Mouse (Mus musculus): ENCODE data around the gene Rps6kb2.

Rps6kb2 gene

DNA sequence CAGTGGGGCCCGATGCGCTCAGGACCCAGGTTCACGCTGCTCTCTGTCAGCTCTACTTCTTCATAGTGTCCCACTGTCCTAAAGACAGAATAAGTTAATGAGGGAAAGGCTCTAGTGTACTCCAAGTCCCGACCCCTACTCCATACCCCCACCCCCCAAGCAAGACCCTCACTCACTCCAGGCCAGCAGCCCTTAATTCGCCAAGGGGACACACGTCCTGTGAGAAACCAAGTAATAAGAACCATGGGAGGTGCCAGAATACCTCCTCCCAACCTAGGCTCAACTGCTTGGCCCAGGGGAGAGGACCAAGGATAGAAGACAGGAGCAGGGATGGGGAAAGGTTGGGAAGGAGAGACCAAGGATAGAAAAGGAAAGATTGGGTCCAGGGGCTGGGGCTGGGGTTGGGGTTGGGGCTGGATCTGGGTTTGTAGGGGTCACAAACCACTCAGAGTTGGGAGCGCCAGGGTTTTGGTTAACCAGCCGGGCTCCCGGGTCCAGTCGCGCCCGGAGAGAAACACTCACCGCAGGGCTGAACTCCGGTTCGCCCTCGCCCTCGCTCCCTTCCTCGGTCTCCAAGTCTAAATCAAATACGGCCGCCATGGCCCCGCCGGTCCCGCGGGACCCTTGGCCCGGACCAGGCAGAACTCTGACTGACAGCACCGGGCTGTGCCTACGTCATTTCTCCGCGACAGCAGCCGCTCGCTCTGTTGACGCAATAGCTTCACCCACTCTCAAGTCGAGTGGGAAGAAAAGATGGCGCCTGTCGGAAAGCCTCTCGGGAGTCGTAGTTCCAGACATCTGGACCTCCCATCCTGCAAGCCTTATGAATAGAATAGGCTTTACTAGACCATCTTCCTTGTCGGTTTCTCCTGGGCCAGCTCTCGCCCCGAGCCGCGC is at the start of gene Rps6kb2:
Gene Rps6kb2, minus strand, starts transcription at position 709 of the 897 bp plus-strand sequence.
- CTCF ChIA-PET, result interaction anchor here (0.6 kb wide), 1 partner anchor 59 kb away, joined by 3 read pairs; no protein-coding TSS in a partner anchor

DNA sequence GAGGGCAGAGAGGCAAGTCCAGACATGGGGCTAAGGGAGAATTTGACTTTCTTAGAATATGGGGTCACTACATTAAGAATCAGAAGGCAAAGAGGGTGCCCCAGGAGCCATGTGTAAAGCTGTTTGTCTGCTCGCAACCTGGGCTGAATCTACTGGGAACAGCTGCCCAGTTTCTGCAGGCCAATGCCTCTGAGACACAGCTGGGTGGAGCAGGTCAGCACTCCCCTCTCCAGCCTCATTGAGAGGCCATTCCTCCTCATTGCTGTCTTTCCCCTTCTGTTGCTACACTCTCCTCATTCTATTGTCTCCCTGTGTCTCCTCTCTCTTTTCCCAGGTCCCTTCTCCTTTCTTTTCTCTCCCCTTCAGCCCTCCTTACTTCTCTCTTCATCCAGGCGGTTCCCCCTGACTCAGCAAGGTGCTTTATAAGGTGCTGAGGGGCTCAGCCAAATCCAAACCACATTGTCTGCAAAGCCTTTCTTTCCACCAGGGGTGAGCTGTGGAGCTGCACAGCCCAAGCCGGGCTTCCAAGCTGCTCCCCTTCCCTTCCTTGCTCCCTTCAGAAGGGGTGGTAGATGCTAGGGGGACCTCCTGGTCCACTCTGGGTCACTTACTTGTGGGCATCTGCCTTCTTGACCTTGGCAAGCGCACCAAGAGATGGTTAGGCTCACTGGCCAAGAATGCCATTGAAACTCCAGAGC is 48.9 kb upstream of the Rps6kb2 start:
- CTCF ChIA-PET, result interaction anchor here (0.6 to 2.3 kb wide), 2 partner anchors 17 to 173 kb away, joined by 6 to 9 read pairs; no protein-coding TSS in a partner anchor

DNA sequence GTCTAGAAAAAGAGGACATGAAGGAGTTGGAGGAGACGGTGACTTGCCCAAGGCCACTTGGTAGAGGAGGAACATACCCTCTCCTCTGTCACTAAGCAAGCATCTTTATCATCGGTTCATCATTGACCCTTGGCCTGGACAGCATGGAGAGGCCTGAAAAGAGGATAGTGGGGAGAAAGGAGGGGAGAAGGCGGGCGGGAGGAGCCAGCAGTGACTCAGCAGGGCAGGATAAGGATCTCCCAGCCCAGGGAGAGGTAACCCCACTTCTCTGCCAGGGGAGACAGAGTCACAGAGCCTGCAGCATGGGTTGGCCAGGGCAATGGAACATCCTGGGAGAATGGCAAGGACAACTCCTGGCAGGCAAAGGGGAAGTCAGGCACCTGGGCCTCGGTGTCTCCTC is 45.4 kb upstream of the Rps6kb2 start:
- CTCF ChIA-PET, result interaction anchor here (1.6 kb wide), 1 partner anchor 20 kb away, joined by 7 read pairs; no protein-coding TSS in a partner anchor

DNA sequence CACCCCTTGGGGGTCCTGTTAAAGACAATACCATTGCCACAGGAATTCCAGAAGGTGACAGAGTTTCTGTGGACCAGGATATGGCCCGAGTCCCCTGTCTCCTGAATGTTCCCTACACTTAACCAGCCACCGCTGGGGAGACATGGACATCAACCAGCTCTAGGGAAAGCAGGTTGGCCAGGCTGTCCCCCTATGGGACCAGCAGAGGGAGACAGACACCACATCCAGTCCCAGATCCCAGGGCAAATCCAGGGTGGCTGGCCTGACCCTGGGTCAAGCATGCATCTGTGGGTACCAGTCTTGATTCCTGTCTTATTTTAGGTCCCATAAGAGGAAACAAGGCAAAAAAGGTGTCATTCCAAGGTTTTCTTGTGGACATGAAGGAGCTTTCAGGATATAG is 43.8 kb upstream of the Rps6kb2 start:
- CTCF ChIA-PET, result interaction anchor here (0.6 to 2.1 kb wide), 9 partner anchors 9 to 207 kb away, joined by 3 to 27 read pairs (median 5); partner anchors contain the start of gene Ppp1ca

DNA sequence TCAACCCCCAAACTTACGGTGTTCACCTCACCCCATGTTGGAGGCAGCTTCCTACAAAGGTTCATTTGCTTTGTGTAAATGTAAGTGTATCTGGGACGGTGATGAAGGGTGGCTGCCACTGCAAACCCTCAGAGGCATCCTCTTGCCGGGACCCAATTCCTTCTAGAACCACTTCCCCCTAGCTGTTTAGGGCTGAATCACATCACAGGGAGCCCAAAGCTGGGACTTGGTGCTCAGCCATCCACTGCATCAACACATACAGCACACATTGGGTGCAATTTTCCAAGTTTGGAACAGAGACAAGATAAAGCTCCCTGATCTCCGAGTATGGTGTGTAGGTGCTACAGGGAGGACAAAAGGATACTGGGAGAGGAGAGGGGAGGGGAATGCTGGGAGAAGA is 41.7 kb upstream of the Rps6kb2 start:
- CTCF ChIA-PET, result interaction anchor here (0.7 to 2.5 kb wide), 2 partner anchors 23 to 38 kb away, joined by 3 to 14 read pairs; no protein-coding TSS in a partner anchor

DNA sequence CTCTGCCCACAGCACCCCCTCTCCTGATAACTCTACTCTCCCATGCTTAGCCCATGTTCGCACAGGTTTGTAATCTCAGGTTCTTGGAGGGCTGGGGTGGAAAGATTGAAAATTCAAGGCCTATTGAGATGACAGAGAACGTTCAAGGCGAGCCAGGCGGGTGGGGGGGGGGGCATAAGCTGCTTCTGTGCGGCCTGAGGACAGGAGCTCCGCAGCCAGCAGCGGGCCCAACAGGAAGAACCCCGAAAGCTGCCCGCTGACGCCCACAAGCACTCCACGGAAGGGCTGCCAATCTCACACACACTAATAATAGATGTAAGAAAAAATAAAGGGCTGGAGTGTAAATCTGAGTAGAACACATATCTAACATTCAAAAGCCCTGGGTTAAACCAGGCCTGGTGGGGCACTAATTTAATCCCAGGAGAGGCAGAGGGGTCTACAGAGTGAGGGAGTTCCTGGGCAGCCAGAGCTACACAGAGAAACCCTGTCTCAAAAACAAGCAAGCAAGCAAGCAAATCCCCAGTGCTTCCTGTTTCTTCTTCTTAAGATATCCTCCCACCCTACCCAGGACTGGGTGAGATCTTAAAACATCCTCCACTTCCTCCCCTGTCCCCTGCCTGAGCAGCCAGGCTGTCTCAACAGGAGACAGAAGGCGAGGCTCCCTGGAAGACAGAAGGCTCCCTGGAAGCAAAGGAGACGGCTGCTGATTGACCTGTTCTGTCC is 40.6 kb upstream of the Rps6kb2 start:
- CTCF ChIA-PET, result interaction anchor here (0.6 to 2.5 kb wide), 2 partner anchors 24 to 50 kb away, joined by 3 to 14 read pairs; no protein-coding TSS in a partner anchor

DNA sequence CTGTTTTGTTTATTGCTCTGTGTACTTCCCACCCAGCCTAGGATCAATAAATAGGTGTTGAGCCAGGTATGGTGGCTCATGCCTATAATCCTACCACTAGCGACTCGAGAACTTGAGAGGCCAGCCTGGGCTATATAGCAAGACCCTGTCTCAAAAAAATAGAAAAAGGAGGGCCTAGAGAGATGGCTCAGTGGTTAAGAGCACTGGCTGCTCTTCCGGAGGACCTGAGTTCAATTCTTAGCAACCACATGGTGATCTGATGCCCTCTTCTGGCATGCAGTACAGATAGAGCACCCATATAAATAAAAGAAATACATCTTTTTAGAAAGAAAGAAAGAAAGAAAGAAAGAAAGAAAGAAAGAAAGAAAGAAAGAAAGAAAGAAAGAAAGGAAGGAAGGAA is 40.0 kb upstream of the Rps6kb2 start:
- CTCF ChIA-PET, result interaction anchor here (2.5 kb wide), 1 partner anchor 25 kb away, joined by 14 read pairs; no protein-coding TSS in a partner anchor

DNA sequence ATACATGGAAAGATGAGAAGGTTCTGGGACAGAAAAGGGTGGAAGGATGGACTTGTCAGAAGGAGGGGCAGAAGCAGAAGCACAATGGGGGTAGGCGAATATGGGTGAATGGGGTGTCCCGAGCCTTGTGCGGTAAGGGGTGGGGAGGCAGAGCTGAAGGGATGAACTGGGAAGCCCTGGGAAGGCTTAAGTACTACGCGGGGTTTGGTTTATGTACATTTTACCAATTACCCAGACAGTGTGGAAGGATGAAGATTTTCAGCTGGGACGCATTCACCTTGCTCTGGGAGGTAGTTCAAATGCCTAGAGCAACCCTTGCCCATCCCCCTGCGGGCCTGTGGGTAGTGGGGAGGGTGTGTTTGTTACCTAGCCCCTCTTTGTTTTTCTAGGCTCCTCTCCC is 39.0 kb upstream of the Rps6kb2 start:
- CTCF ChIA-PET, result interaction anchor here (1.0 to 2.2 kb wide), 2 partner anchors 28 to 60 kb away, joined by 6 to 12 read pairs; no protein-coding TSS in a partner anchor

DNA sequence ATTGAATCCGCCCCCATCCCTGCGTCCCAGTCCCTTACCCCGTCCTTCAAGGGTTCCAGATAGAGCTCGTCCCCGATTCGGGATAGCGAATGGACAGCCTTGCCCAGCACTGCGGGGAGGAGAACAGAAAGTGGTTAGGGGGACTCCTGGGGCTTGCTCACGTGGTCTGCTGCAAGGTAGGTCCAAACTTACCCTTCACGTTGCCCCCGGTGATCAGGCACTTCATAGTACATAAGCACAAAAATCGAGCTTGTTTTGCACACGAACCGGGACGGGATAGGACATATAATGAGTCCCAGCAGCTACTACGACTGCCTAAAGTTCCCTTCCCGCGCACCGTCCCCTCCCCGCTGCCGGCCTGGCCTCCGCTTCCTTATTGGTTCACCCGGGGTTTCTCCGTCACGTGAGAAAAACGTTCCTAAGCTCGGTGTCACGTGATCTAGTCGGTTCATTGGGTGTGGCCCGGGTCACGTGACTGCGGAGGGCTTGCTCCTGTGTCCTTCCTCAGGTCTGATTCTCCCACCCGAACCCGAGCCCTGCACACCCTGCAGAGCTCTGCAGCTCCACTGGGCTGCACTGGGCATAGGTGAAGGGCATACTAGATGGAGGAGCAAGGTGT is 38.2 kb upstream of the Rps6kb2 start, which contains the start of gene Rad9a:
Gene Rad9a, minus strand, starts transcription at position 372 of the 619 bp plus-strand sequence.
- CTCF ChIA-PET, result interaction anchor here (0.5 to 2.2 kb wide), 5 partner anchors 28 to 149 kb away, joined by 3 to 12 read pairs (median 6); no protein-coding TSS in a partner anchor

DNA sequence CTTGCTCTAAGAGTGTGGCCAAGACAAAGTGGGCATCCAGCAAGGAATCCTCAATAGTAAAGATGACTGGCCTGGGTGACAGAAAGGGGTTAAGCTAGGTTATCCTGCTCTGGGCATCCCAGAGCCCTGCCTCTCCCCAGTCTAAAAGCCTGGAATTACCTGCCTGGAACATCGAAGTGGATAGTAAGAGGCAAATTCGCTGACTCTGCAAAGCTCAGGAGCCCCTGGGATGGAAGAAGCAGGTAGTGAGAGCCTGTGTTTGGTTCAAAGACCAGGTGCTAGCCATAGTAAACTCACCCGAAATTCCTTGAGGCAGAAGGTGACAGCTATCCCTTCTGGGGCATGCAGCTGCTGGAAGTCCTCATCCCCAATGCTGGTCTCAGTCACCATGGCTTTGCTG is 34.0 kb upstream of the Rps6kb2 start:
- CTCF ChIA-PET, result interaction anchor here (0.8 to 1.2 kb wide), 3 partner anchors 10 to 12 kb away, joined by 3 to 4 read pairs (median 4); no protein-coding TSS in a partner anchor

DNA sequence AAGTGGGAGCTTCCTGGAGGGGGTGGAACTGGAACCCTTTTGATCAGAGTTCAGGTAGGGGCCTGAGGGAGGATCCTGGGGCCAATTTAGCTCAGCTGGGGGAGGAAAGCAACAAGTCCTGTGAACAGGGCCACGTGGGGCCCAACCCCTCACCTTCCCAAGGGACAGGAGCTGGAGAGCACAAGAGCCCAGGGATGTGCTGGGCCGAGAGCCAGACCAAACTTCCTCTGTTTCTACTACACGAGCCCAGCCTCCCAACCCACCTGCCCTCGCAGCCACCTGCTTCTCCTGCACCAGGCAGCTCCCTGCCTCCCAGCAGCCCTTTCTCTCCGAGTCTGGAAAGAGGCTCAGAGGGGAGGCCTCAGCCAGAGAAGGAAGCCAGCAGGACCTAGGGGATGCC is 33.4 kb upstream of the Rps6kb2 start:
- CTCF ChIA-PET, result interaction anchor here (0.8 to 1.0 kb wide), 2 partner anchors 12 to 27 kb away, joined by 3 read pairs; no protein-coding TSS in a partner anchor

DNA sequence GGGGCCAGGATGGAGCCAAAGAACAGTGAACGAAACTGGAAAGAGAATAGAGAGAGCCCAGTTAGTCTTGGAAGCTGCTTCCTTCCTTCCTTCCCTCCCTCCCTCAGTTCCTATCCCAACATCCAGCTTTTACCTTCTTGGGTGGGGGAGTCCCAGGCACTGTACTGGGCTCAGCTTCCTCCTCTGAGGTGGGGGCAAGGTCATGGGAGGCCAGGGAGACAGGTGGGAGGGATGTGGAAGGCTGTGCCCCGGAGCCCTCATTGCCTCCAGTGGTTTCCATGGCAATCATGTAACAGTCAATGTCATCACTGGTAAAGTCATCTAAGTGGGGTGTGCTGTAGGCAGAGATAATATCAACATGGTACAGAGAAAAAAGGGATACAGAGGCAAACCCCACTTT is 32.9 kb upstream of the Rps6kb2 start:
- CTCF ChIA-PET, result interaction anchor here (1.0 kb wide), 1 partner anchor 27 kb away, joined by 3 read pairs; no protein-coding TSS in a partner anchor

DNA sequence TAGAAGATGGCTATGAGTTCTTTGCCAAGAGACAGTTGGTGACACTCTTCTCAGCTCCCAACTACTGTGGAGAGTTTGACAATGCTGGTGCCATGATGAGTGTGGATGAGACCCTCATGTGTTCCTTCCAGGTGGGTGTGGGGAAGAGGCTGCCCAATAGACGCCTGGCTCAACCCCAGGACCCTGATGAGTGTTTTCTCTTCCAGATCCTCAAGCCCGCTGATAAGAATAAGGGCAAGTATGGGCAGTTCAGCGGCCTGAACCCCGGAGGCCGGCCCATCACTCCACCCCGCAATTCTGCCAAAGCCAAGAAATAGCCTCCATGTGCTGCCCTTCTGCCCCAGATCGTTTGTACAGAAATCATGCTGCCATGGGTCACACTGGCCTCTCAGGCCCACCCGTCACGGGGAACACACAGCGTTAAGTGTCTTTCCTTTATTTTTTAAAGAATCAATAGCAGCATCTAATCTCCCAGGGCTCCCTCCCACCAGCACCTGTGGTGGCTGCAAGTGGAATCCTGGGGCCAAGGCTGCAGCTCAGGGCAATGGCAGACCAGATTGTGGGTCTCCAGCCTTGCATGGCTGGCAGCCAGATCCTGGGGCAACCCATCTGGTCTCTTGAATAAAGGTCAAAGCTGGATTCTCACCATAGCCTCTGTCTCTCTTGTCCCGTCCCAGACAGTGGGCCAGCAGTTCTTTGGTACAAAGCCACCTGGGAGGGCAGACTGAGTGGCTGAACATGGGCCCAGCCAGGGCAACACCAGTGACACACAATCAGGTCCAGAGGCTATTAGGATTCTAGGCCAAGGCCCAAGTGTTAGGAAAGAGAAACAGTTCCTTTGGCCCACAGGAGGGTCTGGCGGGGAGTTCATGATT is 31.9 kb upstream of the Rps6kb2 start:
- CTCF ChIA-PET, result no interaction called here

DNA sequence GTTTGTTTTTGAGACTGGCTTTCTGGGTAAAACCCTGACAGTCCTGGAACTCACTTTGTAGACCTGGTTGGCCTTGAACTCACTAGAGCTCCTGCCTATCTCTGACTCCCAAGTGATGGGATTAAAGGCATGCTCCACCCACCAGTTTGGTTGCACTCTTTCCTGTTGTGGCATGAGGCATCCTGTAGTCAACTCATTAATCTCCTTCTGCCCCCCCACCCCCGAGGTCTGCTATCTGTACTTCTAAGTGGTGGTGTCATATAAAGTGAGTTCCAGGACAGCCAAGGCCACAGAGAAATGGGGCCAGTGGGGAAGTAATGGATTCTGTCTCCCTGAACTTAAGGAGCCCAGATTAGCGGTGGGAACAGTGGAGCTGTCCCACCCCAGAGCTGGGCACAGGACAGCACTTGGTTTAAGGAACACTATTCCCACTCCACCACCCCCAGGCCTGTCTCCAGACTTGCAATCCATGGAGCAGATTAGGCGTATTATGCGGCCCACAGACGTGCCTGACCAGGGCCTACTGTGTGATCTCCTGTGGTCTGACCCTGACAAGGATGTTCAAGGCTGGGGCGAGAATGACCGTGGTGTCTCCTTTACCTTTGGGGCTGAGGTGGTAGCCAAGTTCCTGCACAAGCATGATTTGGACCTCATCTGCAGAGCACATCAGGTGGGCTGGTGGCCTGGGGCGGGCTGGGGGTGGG is 31.0 kb upstream of the Rps6kb2 start:
- CTCF ChIA-PET, result no interaction called here

DNA sequence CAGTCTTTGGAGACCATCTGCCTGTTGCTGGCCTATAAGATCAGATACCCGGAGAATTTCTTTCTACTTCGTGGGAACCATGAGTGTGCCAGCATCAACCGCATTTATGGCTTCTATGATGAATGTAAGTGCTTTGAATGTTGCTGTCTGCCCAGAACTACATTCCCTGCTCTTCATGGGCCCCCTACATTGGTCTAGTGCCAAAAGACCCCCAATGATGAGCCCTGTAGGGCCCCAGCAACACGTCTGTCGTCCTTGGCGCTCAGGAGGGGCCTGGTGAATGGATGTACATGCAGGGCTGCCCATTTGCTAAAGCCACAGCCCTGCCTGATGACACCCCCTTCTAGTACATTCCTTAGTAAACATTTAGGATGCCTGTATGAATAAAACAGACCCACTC is 30.0 kb upstream of the Rps6kb2 start:
- CTCF ChIA-PET, result no interaction called here

DNA sequence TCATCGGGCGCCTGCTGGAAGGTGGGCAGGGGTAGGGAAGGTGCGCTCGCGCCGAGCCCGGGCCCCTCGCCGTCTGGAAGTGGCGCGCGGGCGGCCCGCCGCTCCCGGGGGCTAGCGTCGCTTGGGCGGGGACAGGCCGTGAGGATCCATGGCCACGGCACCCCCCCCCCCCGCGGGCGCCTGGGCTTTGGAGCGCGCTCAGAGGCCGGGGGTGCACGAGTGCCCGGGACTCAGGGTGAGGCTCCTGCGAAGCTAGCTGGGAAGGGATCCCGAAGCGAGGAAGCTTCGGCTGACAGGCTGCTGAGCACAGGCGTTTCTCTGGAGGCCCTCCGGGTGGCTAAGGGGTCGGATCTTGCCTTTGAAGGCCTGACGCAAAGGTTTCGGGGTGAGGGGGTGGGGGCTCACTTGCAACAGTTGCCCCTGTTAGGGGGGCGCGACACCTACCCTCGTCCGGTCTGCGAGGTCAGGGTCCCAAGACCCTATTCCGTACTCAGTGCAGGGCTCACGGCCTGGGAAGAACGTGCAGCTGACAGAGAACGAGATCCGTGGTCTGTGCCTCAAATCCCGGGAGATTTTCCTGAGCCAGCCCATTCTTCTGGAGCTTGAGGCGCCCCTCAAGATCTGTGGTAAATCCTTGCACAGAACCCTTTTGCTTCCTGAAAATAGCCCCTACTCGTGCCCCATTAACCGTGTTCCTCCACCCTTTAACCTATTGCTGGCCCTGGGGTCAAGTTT is 29.3 kb upstream of the Rps6kb2 start:
- CTCF ChIA-PET, result interaction anchor here (0.6 to 1.1 kb wide), 3 partner anchors 15 to 143 kb away, joined by 3 to 14 read pairs (median 5); partner anchors contain the start of gene Ptprcap

DNA sequence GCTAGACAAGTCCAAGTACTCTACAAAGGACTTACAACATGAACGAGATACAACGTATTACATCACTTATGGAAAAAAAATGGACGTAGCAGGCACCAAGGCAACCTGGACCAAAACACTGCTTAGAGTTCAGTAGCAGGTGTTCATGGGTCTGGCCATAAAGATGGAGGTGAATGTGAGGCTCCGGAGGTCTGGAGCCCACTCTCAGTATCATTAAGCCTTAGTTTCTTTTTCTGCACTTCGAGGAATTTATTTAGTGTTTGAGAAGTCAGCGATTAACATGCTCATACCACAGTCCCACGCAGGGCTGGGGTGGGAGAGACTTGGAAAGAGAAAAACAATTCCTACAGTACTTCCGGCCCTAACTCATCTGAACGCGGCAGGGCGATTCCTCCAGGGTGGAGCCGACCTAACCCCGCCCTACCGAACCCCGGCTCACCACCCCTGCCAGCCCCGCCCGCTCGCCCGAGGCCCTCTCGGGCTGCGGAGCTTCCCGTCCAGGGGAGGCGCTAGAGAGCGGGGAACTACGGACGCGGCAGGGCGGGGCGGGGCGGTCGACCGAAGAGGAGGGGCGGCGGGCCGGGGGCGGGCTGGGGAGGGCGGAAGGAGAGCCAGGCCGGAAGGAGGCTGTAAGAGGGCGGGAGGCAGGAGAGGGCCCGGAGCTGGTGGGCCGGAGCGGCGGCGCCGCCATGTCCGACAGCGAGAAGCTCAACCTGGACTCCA is 28.5 kb upstream of the Rps6kb2 start, which contains the start of gene Ppp1ca:
Gene Ppp1ca, plus strand, starts transcription at position 538 of the 723 bp plus-strand sequence.
- CTCF ChIA-PET, result interaction anchor here (0.6 to 1.1 kb wide), 4 partner anchors 15 to 144 kb away, joined by 3 to 14 read pairs (median 4); partner anchors contain the start of gene Ptprcap

Data from spleen, embryonic (tissue).